Mouse (Mus musculus): ENCODE data around the gene Itm2a. TPM values are rescaled to one million over a fixed set of nuclear protein-coding genes. Genes with fewer than 3 reads are reported as not detected.

Itm2a gene
- polyA plus RNA-seq (2015; fragmentation: Nextera tagmentation; extraction: Ambion mirVana) = 581 and 712 TPM in 2 replicates

- peak within 1 kb of the TSS; percentile 44; the same call in 1 of the 2 replicates for H3K27ac ChIP-seq
- 22% methylated on average over 30 of the region's 30 CpGs for WGBS
- ATAC-seq = peak; percentile 94
- no peaks in the 10 kb centered on the region for H3K27me3 ChIP-seq (replicated peaks)
- no peaks in the 10 kb centered on the region for H3K4me1 ChIP-seq (replicated peaks)
- H3K9ac ChIP-seq = peak within 1 kb of the TSS; percentile 45
- no peaks in the 10 kb centered on the region for H3K9me3 ChIP-seq
- peak within 1 kb of the TSS; percentile 46 for H3K4me3 ChIP-seq (replicated peaks)
- no peaks in the 10 kb centered on the region for H3K36me3 ChIP-seq
- H3K4me2 ChIP-seq (replicated peaks) = peak within 1 kb of the TSS; percentile 56
Observed at GRCm38 (mm10) chrX:107402915-107403912, at the start of gene Itm2a. Gene Itm2a (minus strand): TSS chrX:107403376.

- no peak overlapping the region for H3K4me2 ChIP-seq (replicated peaks)
- H3K4me3 ChIP-seq (replicated peaks) = no peak overlapping the region
- no peak overlapping the region for H3K9ac ChIP-seq
- 2% methylated on average over 2 of the region's 2 CpGs for WGBS
- no peaks in the 10 kb centered on the region for H3K36me3 ChIP-seq
- H3K27ac ChIP-seq = no peak overlapping the region
- H3K9me3 ChIP-seq = no peaks in the 10 kb centered on the region
- no peak for ATAC-seq
- no peaks in the 10 kb centered on the region for H3K4me1 ChIP-seq (replicated peaks)
- H3K27me3 ChIP-seq (replicated peaks) = no peaks in the 10 kb centered on the region
Observed at GRCm38 (mm10) chrX:107435887-107436286, 32.7 kb upstream of the Itm2a start.

DNA sequence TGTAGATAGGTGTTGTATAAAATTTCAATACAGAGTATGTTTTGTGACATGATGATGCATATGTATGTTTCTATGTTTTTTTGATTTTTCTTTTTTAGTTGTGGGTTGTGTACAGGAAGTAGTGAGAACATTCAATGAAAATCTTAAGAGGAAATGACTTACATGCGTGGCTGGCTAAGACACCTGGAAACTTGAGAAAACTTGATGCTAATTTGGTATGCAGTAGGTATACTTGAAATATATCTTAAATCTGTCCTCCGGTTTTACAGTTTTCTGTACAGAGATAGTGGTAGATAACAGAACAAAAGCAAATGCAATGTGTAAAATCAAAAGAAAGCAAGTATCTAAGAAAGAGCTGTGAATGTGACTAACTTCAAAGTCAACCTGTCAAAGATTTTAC, 18.1 kb upstream of the Itm2a start:
- Histone ChIP-seq H3K4me1 (replicated peaks) (no peaks in the 10 kb centered on the region), H3K36me3 (no peaks in the 10 kb centered on the region), H3K4me2 (replicated peaks) (no peak overlapping the region), H3K9ac (no peak overlapping the region), H3K4me3 (replicated peaks) (no peak overlapping the region), H3K27me3 (replicated peaks) (no peaks in the 10 kb centered on the region), H3K9me3 (no peaks in the 10 kb centered on the region), H3K27ac (no peak overlapping the region)
- no peak for ATAC-seq
- WGBS = 79% methylated on average over 2 of the region's 2 CpGs

DNA sequence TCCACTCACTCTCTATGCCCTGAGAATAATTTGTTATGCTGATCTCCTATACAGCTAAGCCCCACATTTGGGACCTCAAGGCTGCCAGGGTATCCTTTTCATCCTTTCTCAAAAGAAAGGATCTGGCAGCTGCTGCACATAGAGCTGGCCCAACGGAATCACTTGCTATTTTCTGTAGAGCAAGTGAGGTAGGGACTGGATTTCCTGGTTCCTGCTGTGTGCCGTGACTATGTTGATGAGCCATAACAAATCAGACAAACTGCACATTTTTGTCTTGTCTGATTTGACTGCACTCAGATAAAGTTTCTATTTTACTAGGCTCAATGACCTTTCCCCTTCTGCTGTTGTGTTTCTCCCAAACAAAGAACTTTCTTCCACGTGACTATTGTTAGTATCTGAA, 14.2 kb upstream of the Itm2a start:
- no peaks in the 10 kb centered on the region for H3K4me1 ChIP-seq (replicated peaks)
- H3K4me3 ChIP-seq (replicated peaks) = no peak overlapping the region
- no peaks in the 10 kb centered on the region for H3K9me3 ChIP-seq
- no peaks in the 10 kb centered on the region for H3K36me3 ChIP-seq
- no peak for ATAC-seq
- no peak overlapping the region for H3K4me2 ChIP-seq (replicated peaks)
- no peak overlapping the region for H3K9ac ChIP-seq
- WGBS = 69% methylated on average over 3 of the region's 3 CpGs
- no peak overlapping the region for H3K27ac ChIP-seq
- H3K27me3 ChIP-seq (replicated peaks) = no peaks in the 10 kb centered on the region

DNA sequence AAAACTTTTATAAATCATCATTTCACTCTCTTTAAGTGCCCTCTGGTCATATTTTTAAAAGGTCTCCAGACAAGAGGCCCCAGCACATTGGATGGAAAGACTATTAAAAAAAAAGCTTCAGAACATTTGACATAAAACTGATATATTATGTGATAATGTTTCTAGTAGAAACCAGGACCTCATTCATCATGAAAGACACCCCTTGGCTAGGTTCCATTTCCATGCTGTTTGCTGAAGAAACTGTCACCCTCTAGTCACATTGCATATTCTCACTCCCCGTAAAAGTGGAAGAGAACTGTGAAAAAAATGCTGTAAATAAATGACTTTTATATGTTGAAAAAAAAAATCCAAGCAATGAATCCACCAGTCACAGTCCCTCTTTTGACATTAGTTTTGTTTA, 12.8 kb upstream of the Itm2a start:
- no peak for ATAC-seq
- H3K9me3 ChIP-seq = no peaks in the 10 kb centered on the region
- H3K4me2 ChIP-seq (replicated peaks) = no peak overlapping the region
- H3K9ac ChIP-seq = no peak overlapping the region
- no peak overlapping the region for H3K4me3 ChIP-seq (replicated peaks)
- no peaks in the 10 kb centered on the region for H3K36me3 ChIP-seq
- no peaks in the 10 kb centered on the region for H3K4me1 ChIP-seq (replicated peaks)
- 55% methylated on average over 1 of the region's 1 CpGs for WGBS
- H3K27me3 ChIP-seq (replicated peaks) = no peaks in the 10 kb centered on the region
- H3K27ac ChIP-seq = no peak overlapping the region

- no peaks in the 10 kb centered on the region for H3K36me3 ChIP-seq
- peak overlapping the region; percentile 56 for H3K4me2 ChIP-seq (replicated peaks)
- ATAC-seq = peak; percentile 25; the same call in 1 of the 2 replicates
- 22% methylated on average over 18 of the region's 18 CpGs for WGBS
- no peaks in the 10 kb centered on the region for H3K27me3 ChIP-seq (replicated peaks)
- no peaks in the 10 kb centered on the region for H3K4me1 ChIP-seq (replicated peaks)
- peak overlapping the region; percentile 46 for H3K4me3 ChIP-seq (replicated peaks)
- H3K9ac ChIP-seq = peak overlapping the region; percentile 45; the same call in 1 of the 2 replicates
- H3K9me3 ChIP-seq = no peaks in the 10 kb centered on the region
- 0 out of 2 replicates have a peak overlapping the region, but pooled peaks have one; percentile 15 for H3K27ac ChIP-seq
Observed at GRCm38 (mm10) chrX:107402481-107402880, 695 bp downstream of the Itm2a start.

- H3K9ac ChIP-seq = no peak overlapping the region
- H3K9me3 ChIP-seq = no peaks in the 10 kb centered on the region
- no peaks in the 10 kb centered on the region for H3K36me3 ChIP-seq
- no peaks in the 10 kb centered on the region for H3K27me3 ChIP-seq (replicated peaks)
- ATAC-seq = no peak
- WGBS = 90% methylated on average over 8 of the region's 8 CpGs
- no peaks in the 10 kb centered on the region for H3K4me1 ChIP-seq (replicated peaks)
- no peak overlapping the region for H3K27ac ChIP-seq
- H3K4me2 ChIP-seq (replicated peaks) = no peak overlapping the region
- H3K4me3 ChIP-seq (replicated peaks) = no peak overlapping the region
Observed at GRCm38 (mm10) chrX:107399087-107399486, 4.1 kb downstream of the Itm2a start.

GRCm38 (mm10) chrX:107393256-107393655, 9.9 kb downstream of the Itm2a start:
- ATAC-seq = no peak
- H3K4me3 ChIP-seq (replicated peaks) = no peak overlapping the region
- H3K4me1 ChIP-seq (replicated peaks) = no peaks in the 10 kb centered on the region
- no peaks in the 10 kb centered on the region for H3K27me3 ChIP-seq (replicated peaks)
- no peak overlapping the region for H3K27ac ChIP-seq
- no peaks in the 10 kb centered on the region for H3K9me3 ChIP-seq
- WGBS = 44% methylated on average over 3 of the region's 3 CpGs
- H3K36me3 ChIP-seq = no peaks in the 10 kb centered on the region
- no peak overlapping the region for H3K4me2 ChIP-seq (replicated peaks)
- no peak overlapping the region for H3K9ac ChIP-seq

GRCm38 (mm10) chrX:107375329-107375728, 27.8 kb downstream of the Itm2a start:
- H3K27me3 ChIP-seq (replicated peaks) = no peaks in the 10 kb centered on the region
- no peaks in the 10 kb centered on the region for H3K36me3 ChIP-seq
- no peak overlapping the region for H3K4me3 ChIP-seq (replicated peaks)
- no peaks in the 10 kb centered on the region for H3K4me1 ChIP-seq (replicated peaks)
- H3K9me3 ChIP-seq = no peaks in the 10 kb centered on the region
- 52% methylated on average over 1 of the region's 1 CpGs for WGBS
- no peak overlapping the region for H3K27ac ChIP-seq
- no peak for ATAC-seq
- H3K9ac ChIP-seq = no peak overlapping the region
- H3K4me2 ChIP-seq (replicated peaks) = no peak overlapping the region

Other genes with a start within 250 kb of the Itm2a start
- gene Gpr174, start 147.5 kb downstream of the Itm2a start, polyA plus RNA-seq (2015; fragmentation: Nextera tagmentation; extraction: Ambion mirVana) = 0.08 TPM in 1 of 2 replicates, not detected in the other